Mouse (Mus musculus): ENCODE measurements around the gene Rgs9. TPM values are rescaled to one million over a fixed set of nuclear protein-coding genes. Genes with fewer than 3 reads are reported as not detected.
"Not testable (repeated sequence)": the region's sequence is repeated elsewhere in the genome, so short reads cannot be mapped to it uniquely, and the experiment has no call there.

Rgs9 gene
- total RNA-seq, 2 experiments from 2014 or later, result 0.24 TPM; not detected in 1

DNA sequence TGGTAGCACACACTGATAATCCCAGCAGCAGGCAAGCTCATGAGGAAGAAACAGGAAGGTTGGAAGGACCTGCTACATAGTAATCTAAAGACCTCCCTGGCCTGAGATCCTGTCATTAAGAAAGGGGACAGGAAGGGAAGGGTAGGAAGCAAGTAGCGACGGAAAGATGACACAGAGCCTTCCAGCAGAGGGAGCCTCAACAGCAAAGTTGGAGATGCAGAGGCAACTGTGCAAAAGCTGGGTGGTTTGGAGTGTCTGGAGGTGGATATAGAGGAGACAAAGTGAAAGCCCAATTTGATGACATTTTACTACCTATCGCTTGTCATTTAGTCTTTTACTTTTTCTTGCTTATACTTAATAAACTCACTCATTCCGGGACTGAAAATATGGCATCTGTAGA is 19.0 kb upstream of the Rgs9 start:
- no peak for ATAC-seq (replicated peaks; ENCODE audit: low FRiP score, low TSS enrichment, poor library complexity, severe bottlenecking)

DNA sequence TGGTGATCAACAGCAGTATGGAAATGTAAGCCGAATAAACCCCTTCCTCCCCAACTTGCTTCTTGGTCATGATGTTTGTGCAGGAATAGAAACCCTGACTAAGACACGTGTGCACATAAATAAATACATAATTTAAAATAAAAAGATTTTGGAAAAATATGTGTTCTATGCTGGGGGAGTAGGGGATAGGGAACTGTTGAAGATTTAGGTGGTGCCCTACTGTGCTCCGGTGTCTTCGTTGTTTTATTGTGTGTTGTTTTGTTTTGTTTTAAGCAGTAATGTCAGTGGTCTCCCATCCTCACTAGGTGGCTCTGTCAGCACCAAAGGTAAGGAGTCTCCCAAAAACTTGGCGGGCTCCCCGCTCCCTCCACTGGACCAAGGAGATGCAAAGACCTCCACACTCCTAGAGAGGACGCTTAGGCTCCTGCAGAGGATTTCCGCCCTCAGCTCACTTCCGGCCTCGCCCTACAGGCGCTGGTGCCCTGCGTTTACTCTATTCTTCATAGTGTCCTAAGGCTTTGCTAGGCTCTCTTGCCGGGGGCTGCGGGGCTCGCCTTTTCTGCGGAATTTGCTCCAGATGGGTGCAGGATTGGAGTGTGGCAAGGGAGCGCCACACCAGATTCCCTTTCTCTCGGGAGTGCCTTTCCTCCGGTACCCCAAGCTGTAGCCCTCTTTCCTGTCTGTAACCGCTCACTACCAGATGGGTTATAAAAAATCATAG is 14.1 kb upstream of the Rgs9 start:
- peak; percentile 98 for ATAC-seq (replicated peaks; ENCODE audit: low FRiP score, low TSS enrichment, poor library complexity, severe bottlenecking)

DNA sequence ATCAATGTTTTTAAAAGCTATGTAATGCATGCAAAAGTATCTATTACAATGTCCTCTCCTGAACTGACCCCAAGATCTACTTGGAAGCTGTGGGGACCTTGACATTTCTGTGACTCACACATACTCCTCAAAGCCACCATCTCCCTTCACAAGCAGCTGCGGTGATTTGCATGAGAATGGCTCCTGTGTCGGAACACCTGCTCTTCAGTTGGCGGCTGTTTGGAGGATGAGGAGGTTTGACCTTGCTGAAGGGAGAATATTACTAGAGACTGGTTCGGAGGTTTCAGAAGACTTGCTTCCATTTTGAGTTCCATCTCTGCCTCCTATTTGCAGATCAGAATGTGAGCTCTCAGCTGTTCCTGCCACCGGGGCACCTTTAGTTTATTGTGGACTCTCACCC is 7.8 kb upstream of the Rgs9 start:
- ATAC-seq (replicated peaks; ENCODE audit: low FRiP score, low TSS enrichment, poor library complexity, severe bottlenecking), result no peak

DNA sequence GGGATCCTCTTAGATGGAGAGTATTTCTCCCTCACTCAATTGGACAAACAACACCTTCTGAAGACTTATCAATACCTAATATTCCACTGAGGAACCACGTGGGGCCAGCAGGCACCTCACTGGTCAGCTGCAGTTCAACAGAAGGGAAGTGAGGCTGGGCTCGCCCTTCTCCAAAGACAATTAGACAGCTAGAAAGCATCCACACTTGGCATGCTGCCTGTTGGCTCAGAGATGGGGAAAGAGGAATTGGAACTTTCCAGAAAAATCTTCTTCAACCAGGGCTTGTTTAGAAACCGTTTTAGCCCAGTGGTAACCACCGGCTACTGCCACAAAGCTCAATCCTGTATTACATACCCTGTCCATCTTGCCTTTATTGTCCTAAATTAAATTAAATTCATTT is 4.4 kb upstream of the Rgs9 start:
- ATAC-seq (replicated peaks; ENCODE audit: low FRiP score, low TSS enrichment, poor library complexity, severe bottlenecking), result no peak

DNA sequence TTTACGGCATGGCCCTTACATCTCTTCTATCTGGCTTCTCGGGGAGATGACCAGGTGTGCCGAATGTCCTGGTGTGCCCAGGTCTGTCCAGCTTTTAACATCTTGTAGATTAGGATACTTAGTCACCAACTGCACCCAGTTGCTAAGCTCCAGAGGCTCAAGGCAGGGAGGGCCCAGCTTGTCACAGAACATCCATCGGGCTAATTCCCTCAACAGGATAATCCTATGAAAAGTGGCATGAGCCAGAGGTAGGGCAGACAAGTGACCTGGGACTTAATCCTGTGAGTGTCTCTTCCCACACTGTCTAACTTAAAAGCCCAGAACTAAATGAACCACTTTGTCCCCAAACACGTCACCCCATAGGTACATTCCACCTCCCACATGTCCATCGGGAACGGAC is 898 bp downstream of the Rgs9 start:
- no peak for ATAC-seq (replicated peaks; ENCODE audit: low FRiP score, low TSS enrichment, poor library complexity, severe bottlenecking)

DNA sequence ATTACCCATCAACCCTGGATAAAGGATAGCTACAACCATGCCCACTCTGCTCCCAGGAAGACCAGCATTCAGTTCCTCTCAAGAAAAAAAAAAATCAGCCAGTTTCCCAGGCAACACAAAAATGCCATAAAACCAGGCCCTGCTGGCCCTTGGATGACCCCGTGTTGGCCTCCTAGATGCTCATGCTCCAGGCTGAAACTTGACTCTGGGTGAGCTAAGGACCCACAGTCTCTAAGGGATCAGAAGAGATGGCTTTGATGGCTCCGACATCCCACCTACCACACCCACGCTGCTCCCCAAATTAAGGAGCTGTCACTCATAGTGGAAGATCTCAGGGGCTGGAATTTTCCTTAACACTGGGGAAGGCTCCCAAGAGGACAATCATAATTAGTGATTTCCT is 5.9 kb downstream of the Rgs9 start:
- ATAC-seq (replicated peaks; ENCODE audit: low FRiP score, low TSS enrichment, poor library complexity, severe bottlenecking), result no peak

DNA sequence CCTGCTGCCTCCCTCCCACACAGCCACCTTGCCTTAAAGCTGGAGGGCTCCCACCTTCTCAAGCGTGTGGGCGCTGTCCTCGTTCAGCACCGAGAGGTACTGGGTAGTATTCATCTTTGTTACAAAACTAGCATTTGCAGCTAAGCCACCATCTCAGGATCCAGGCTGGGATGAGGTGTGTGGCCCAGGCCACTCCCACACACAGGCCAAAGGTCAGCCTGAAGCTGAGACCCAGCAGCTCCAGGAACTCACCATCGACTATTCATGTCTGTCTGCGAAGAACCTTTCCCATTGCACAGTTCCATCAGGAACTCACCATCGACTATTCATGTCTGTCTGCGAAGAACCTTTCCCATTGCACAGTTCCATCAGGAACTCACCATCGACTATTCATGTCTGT is 8.6 kb downstream of the Rgs9 start:
- not testable (repeated sequence) for ATAC-seq (replicated peaks; ENCODE audit: low FRiP score, low TSS enrichment, poor library complexity, severe bottlenecking)

DNA sequence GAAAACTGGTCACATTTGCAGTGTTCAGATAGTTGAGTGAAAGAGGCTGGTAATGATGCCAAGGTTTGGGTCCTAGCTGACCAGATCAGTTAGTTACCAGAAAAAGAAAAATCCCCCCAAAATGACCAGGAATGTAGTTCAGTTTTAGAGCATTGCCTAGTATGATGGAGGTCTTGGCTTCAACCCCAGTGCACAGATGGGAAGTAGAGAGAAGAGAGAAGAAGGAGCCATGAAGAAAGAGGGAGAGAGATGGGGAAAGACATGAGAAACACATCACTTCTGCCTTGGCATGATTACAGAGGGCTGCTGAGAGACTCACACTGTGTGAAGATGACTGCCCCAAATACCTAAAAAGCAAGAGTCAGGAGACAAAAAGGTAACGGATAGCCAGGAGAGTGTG is 13.1 kb downstream of the Rgs9 start:
- no peak for ATAC-seq (replicated peaks; ENCODE audit: low FRiP score, low TSS enrichment, poor library complexity, severe bottlenecking)

DNA sequence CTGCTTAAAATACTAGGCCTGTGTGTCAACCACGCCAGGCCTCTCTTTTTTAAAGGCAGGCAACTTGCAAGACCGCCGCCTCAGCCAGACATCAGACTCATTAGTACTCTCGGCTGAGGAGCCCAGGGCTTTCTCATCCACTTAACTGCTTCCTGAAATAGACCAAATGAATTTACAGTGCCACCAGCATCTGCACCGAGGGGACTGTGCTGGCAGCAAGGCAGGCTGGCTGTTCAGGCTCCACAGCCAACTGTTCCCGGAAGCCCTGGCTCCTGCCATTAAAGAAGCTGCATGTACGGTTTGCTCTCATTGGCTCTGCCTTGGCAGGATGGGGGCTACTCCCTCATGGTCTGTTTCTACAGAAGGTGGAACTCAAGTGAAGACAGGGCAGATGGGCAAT is 19.7 kb downstream of the Rgs9 start:
- no peak for ATAC-seq (replicated peaks; ENCODE audit: low FRiP score, low TSS enrichment, poor library complexity, severe bottlenecking)

DNA sequence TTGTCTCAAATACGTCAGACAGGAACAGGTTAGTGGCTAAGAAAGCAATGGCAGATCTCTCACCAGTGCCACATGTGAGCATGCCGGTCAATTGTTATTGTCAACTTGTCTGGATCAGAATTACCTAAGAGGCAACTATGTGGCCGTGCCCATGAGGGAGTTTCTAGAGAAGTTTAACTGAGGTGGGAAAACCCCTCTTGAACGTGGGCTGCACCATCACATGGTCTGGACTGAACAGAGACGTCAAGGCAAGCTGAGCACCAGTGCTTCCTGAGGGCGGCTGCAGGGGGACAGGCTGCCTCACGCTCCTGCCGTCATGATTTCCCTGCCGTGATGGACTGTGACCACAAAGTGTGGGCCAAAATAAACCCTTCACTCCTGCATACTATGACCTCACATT is 26.5 kb downstream of the Rgs9 start:
- ATAC-seq (replicated peaks; ENCODE audit: low FRiP score, low TSS enrichment, poor library complexity, severe bottlenecking), result no peak

DNA sequence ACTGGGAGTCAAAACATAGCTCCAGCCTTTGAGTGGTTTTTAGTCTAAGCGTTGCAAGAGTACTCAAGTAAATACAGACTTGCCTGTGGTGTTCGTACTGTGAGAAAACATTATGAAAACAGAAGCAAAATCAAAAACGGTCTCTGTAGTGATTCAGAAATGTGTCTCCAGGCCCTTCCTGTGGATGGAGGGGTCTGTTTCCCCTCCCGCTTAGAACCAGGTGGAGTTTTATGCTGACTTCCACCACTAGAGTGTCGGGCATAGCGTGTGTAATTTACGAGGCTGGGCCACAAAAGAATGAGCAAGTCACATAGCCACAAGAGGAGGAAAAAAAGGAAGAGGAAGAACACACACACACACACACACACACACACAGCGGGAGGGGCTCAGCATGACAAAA is 27.6 kb downstream of the Rgs9 start:
- no peak for ATAC-seq (replicated peaks; ENCODE audit: low FRiP score, low TSS enrichment, poor library complexity, severe bottlenecking)

DNA sequence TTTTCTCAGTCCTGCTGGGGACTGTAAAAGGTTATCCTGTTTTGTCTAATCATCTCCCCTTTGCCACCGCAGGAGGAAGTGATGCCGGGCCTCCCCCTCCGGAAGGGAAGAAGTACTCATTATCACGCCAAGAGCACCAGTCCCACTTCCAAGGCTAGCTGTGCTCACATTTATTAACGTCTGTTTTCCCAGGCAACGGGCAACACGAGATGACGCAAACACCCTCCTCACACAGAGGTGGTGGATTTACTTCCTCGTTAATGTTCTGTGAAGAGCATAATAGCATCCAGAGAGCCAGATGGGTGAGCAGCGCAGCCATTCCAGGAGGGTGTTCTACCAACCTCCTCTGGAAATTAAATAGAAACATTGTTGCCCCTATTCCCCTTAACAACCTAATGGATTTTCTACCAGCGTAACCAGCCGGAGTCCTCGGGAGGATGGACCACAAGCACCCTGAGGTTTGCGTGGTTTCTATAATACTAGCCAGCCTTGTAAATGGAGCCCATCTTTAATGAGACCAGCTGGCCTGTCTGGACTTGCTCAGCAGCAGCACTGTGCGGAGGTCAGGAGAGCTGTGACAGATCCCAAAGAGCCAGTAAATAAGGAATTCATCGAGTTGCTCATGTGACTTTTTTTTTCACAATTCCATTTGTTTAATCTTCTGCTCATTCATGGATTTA is 28.1 kb downstream of the Rgs9 start:
- peak; percentile 36 for ATAC-seq (replicated peaks; ENCODE audit: low FRiP score, low TSS enrichment, poor library complexity, severe bottlenecking)

DNA sequence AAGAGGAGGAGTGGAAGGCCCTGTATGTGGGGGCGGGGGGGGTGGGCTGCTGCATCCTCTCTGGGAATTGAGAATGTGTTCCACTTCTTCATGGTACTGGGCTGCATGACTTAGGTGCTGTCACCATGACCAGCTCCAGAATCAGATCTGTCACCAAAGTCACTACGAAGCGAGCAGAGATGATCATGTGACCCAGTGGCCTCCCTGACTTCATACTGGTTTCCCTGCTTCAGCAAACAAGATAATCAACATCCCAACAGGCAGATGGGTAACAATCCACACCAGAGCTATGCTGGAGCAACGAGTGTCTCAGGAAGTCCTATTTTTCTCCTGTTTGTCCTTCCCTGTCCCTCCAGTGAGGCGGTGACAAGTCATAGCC is 28.7 kb downstream of the Rgs9 start:
- ATAC-seq (replicated peaks; ENCODE audit: low FRiP score, low TSS enrichment, poor library complexity, severe bottlenecking), result peak; percentile 39

DNA sequence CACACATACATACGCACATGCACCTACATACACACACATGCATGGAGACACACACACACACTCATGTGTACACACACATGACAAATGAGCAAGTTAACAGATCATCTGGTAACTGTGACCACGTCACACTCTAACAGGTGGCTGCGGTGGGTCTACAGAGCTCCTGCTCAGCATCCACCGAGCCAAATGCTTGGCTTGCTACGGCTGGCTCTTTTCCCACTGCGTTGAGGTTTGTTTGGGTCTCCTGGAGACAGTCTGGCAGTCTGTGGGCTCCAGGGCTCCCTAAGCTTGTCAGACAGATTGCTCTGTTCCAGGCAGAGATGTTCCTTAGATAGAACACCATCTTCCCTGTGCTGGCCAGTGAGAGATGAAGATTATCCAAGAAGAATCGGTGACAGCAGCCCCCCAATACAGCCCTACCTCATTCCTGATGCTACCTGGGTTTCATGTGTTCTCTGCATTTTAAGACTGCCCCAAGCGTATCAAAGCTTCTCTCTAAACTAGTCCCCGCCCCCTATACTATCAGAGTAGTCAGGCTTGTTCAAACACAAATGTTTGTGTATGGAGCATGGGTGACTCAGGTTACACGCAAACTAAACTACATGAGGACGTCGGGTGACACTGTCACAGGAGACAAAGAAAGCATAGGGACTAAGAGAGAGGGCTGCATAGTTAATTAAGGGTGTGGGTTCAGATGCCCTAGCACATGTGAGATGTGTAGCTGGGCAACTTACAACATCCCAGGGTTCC is 31.6 kb downstream of the Rgs9 start:
- no peak for ATAC-seq (replicated peaks; ENCODE audit: low FRiP score, low TSS enrichment, poor library complexity, severe bottlenecking)

DNA sequence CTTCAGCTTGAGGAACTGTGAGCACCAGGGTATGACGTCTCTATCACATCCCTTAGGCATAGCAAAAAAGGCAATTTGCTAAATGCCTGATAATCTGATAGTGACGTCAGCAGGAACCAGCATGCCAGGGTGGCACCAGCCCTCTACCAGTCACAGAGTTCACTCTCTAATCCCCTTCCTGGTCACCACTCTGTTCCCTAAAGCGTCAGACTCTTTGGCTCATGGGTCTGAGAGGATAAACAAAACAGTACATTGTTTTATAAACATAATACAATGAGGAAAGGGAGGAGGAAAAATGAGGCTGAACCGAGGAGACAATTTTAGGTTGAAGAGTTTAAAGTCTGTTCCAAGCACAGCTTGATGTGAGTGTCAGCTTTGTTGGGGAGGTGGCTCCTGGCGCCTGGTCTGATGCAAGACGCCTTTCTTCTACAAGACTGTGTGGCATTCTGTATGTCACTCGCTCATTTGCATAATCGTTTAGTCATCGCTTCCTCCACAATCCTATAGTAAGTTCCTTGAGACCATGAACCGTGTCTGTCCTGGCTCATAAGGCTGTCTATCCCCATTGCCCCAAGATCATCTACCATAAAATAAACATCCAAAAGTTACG is 33.7 kb downstream of the Rgs9 start:
- ATAC-seq (replicated peaks; ENCODE audit: low FRiP score, low TSS enrichment, poor library complexity, severe bottlenecking), result no peak

DNA sequence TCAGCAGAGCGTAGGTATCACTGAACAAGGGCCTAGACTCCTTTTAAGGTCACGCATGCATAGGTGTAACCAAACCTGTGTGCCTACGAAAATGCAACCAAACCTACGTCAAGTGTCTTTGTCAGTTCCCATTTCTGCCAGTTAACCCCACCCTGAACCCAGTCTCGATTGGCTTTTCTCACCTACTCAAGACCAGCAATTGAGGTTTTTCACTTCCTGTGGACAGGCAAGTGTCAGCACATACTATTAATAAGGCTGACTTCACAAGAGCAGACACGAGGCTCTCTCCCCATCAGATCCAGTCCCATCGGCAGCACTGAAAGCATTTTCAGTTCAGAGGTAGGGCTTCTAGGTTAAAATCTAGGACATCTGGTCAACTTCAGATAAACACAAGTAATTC is 37.4 kb downstream of the Rgs9 start:
- ATAC-seq (replicated peaks; ENCODE audit: low FRiP score, low TSS enrichment, poor library complexity, severe bottlenecking), result no peak

DNA sequence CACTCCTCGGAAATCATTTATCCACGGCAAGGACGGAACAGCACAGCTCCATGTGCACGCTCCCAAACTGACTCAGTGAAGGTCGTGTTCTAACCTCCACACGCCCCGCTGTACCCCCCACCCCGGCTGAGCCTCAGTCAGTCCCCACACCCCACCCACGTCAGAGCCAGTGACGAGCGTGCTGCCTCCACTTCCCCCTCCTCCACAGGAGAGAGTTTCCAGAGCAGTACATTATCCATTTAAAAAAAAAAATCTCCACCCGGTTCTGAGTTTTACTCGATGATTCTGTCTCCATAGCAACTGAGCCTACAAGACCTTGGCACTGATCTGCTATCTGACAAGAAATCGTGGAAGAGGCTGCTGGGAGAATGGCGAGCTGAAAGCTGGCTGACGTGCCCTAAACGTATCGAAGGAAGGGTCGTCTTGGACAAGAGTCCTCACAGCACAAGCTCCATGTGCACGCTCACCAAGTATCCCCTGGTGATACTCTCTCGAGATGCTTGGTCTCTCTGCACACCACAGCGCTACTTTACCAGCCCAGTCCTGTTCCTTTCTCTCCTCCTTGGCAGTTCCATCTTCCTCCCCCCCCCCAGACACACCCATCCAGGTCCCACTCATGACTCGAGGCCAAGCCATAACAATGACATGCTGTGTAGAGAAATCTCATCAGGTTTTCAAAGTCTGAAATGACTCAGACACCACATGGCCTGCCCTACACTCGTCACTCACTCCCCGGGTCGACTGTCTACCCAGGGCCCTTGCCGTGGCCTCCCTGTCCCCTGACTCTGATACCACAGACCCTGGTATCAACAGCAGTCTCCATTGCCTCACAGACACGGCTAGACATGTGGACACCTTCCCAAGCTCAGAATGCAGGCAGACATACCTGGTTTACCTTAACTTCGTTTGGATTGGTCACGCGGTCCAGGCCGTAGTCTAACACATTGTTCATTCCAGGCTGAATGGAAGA is 38.7 kb downstream of the Rgs9 start:
- no peak for ATAC-seq (replicated peaks; ENCODE audit: low FRiP score, low TSS enrichment, poor library complexity, severe bottlenecking)

DNA sequence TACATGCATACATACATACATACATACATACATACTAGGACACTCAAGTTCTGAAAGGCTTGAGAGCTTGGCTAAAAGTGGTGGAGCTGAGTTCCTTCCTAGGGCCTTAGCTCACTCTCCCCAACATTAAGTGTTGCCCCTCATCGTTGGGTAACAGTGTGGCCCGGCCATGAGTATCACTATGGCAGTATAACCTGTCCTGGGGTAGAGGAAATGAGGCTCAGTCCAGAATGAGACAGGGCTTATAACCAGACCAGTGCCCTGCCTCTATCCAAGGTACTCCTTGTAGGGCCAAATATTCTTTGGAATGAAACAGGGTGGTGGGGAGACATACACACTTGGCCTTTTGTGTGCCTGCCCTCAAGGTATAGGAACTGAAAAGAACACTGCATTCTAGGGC is 40.1 kb downstream of the Rgs9 start:
- ATAC-seq (replicated peaks; ENCODE audit: low FRiP score, low TSS enrichment, poor library complexity, severe bottlenecking), result no peak

DNA sequence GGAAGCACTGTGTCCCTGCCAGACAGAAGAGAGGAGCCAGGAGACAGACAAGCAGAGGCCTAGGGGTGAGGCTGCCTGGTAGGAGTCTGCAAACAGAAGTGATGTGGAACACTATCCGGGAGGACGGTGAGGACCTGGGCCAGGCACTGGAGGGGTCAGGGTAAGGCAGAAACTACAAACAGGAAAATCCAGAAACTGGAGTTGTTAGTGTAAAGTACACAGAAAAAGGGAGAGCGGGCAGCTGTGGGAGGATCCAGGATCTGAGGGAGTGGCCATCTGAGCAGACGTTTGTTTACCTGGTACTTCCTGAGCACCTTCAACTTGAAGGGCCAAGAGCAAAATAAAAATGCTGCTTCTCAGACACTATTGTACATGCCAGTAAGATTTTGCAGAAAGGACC is 42.9 kb downstream of the Rgs9 start:
- ATAC-seq (replicated peaks; ENCODE audit: low FRiP score, low TSS enrichment, poor library complexity, severe bottlenecking), result no peak
